Mouse (Mus musculus) lung, adult 2 months (tissue): ENCODE data around the gene Mctp1.

Experiments
- CTCF ChIP-seq: fragments of 200-500 bp; IDR thresholded peaks from 2 replicates; pipeline ENCODE4 v1.5.1; 2011; ENCODE audit warnings: mild to moderate bottlenecking, low read length, control low read depth; ENCODE audit not compliant: insufficient read depth
- POLR2A ChIP-seq: fragments of 200-500 bp; IDR thresholded peaks from 2 replicates; pipeline ENCODE4 v1.6.1; 2011; ENCODE audit warnings: low read depth, mild to moderate bottlenecking, control low read depth, low read length, borderline replicate concordance; ENCODE audit errors: extremely low read depth

DNA sequence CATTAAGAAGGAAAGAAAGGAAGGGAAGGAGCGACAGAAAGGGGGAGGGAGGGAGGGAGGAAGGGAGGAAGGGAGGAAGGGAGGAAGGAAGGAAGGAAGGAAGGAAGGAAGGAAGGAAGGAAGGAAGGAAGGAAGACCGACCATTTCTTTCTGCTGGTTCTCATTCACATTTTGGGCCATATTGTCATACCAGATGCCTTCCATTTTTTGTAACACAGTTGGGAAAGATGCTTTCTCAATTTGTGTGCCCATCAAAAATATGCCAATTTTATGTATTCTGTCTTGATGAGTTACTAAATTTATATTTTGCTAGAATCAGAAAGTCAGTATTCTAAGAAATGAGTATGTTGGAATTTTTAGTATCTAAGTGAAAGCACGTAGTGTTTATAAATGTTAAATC is 4.3 kb downstream of the Mctp1 start:
- no peak for TF ChIP-seq CTCF
- no peak for TF ChIP-seq POLR2A
